Mouse (Mus musculus) heart, adult 9 months (tissue): ENCODE measurements around the gene Gm17662.
A peak's percentile ranks its signal among the peaks of the same experiment; 100 is the strongest.

Source experiments
- DNase-seq, 2 experiments: peaks; one replicate each; pipeline ENCODE4 v3.0.0; 2022; ENCODE audit warnings: low spot score in 2 of 2

Gene Gm17662

GRCm38 (mm10) chr4:104888499-104889262 is 31.6 kb downstream of the Gm17662 start:
- DNase-seq: no peak

DNA sequence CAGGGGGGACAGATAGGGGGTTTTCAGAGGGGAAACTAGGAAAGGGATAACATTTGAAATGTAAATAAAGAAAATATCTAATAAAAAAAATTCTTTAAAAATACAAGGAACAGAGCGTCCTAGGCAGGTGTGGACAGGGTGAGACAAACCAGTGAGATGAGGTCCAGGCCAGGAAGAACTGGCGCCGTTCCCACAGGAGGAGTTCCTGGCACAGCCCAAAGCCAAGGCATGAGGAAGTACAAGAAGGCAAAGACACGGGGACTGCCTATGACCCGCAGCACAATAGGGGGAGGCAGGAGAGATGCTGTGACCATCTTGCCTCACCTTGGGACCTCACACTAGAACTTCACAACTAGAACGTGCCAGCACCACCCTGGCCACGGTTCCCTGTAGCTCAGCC is 34.6 kb downstream of the Gm17662 start:
- DNase-seq: no peak

- no peak for DNase-seq
Observed at GRCm38 (mm10) chr4:104893588-104893987, 36.5 kb downstream of the Gm17662 start.

GRCm38 (mm10) chr4:104894004-104894734 is 37.0 kb downstream of the Gm17662 start:
- peak; percentile 4 to 17 for DNase-seq

GRCm38 (mm10) chr4:104902836-104903235 is 45.7 kb downstream of the Gm17662 start:
- no peak for DNase-seq

DNA sequence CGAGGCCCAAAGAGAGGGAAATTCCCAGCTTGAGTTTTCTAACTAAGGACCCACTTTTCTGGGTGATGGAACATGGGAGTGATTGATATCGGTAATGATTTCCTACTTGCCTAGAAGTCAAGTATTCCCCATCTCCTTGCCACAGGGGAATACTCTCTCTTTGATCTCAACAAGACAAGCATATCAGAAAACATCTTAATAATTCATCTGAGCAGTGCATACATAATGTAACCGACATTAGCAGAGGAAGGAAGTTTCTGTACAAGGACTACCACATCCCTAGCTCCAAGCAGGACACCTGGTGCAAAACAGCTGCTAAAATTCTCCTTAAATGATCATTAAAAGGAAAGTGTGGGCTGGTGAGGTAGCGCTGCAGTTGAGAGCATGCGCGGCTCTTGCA is 47.9 kb downstream of the Gm17662 start:
- DNase-seq: no peak
